Mouse (Mus musculus) erythroblast, embryonic 14.5 days (primary cell): Measurements from ENCODE around the gene Ccm2. TPM values are rescaled to one million over a fixed set of nuclear protein-coding genes. Genes with fewer than 3 reads are reported as not detected.

Experiments used
- H3K27me3 ChIP-seq: 2 replicates; pipeline ENCODE4 v1.6.1; 2012; ENCODE audit warnings: inconsistent platforms; ENCODE audit not compliant: control insufficient read depth
- H3K36me3 ChIP-seq: 2 replicates; pipeline ENCODE4 v1.6.1; 2012; ENCODE audit warnings: mild to moderate bottlenecking, inconsistent platforms; ENCODE audit not compliant: control insufficient read depth
- H3K4me1 ChIP-seq: 2 replicates; pipeline ENCODE4 v1.6.1; 2012; ENCODE audit warnings: inconsistent platforms; ENCODE audit not compliant: control insufficient read depth
- H3K4me3 ChIP-seq: replicated peaks from 2 replicates; pipeline ENCODE3; 2012; ENCODE audit warnings: moderate library complexity, mild to moderate bottlenecking, inconsistent platforms
- H3K9me3 ChIP-seq: 2 replicates; pipeline ENCODE4 v1.6.1; 2012; ENCODE audit warnings: low read length, inconsistent platforms, mixed read lengths; ENCODE audit not compliant: control insufficient read depth
- GATA1 ChIP-seq: IDR thresholded peaks from 2 replicates; pipeline ENCODE4 v1.6.1; 2012; ENCODE audit warnings: low read length, inconsistent platforms, mixed read lengths
- TAL1 ChIP-seq: IDR thresholded peaks from 3 replicates; pipeline ENCODE4 v1.6.1; 2012; ENCODE audit warnings: low read length, inconsistent platforms, mixed read lengths
- polyA plus RNA-seq: library from polyadenylated mRNA; stranded (reverse); fragments of >175 nt; gene quantifications from 2 replicates; pipeline ENCODE4 v1.2.3, GENCODE M21; 2012

Ccm2 gene
- polyA plus RNA-seq, 1 experiment, result 2.8 TPM

DNA sequence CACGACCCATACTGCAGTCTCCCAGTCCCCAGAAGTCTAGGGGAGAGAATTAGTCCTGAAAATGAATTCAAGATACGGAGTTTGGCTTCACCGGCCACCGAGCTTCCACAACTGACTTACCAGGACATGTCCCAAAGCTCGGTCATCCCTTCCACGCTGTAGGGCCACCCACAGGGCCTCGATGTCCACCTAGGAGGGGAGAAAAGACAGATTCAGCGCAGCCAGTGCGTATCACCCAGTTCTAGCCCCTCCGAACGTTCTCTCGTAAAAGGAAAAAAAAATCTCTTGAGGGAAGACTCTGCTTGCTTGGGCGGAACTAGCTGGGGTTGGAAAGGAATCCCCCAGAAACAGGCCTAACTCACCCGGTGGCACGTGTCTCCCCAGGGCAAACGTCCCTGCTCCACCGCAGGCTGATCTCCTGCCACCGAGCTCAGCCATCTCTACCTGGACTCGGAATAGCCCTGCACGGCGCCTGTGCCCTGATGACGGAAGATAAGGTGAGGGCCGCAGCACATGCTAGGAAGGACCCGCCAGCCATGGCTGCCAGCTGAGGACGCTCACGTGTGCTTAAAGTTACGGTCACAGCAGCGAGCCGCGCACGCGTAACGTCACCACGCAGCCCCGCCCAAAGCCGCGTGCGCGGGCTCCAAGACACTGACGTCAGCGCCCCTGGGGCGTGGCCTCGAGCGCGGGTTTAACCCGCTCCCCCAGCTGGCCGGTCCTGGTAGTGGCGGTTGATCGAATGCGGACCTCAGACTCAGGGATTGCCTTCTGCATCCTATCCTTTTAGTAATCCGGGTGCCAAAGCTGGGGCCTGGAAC lies 18.3 kb upstream of the Ccm2 start:
- H3K4me3 ChIP-seq, result peak overlapping the region; percentile 87
- H3K36me3 ChIP-seq, result peaks cover 32% of the 10 kb centered on the region
- H3K9me3 ChIP-seq, result no peaks in the 10 kb centered on the region
- TF ChIP-seq GATA1, result peak; percentile 49; the same call in 1 of the 2 replicates
- no peak for TF ChIP-seq TAL1
- H3K4me1 ChIP-seq, result peaks cover 38% of the 10 kb centered on the region
- H3K27me3 ChIP-seq, result no peaks in the 10 kb centered on the region

DNA sequence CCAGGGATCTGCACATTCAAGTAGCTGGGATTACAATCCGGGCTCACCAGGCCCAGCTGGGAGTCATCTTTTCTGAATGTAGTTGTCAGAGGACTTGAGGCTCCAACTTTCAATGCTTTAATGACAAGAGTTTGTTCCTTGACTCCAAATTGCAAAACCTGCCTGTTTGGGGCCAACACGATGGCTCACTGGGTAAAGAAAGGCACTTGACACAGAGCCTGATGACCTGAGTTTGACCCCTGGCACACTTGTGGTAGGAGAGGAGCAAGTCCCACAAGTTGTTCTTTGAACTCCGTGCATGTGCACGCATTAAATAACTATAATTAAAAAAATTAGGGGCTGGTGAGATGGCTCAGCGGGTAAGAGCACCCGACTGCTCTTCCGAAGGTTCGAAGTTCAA lies 16.7 kb upstream of the Ccm2 start:
- peaks cover 17% of the 10 kb centered on the region for H3K36me3 ChIP-seq
- no peaks in the 10 kb centered on the region for H3K9me3 ChIP-seq
- H3K4me3 ChIP-seq, result no peak overlapping the region
- TF ChIP-seq GATA1, result no peak
- H3K4me1 ChIP-seq, result peaks cover 31% of the 10 kb centered on the region
- H3K27me3 ChIP-seq, result no peaks in the 10 kb centered on the region

- no peak for TF ChIP-seq TAL1
- TF ChIP-seq GATA1, result no peak
- peaks cover 9% of the 10 kb centered on the region for H3K36me3 ChIP-seq
- H3K4me3 ChIP-seq, result no peak overlapping the region
- H3K9me3 ChIP-seq, result no peaks in the 10 kb centered on the region
- peaks cover 28% of the 10 kb centered on the region for H3K4me1 ChIP-seq
- H3K27me3 ChIP-seq, result no peaks in the 10 kb centered on the region
Observed at GRCm38 (mm10) chr11:6530746-6531145, 15.9 kb upstream of the Ccm2 start.

DNA sequence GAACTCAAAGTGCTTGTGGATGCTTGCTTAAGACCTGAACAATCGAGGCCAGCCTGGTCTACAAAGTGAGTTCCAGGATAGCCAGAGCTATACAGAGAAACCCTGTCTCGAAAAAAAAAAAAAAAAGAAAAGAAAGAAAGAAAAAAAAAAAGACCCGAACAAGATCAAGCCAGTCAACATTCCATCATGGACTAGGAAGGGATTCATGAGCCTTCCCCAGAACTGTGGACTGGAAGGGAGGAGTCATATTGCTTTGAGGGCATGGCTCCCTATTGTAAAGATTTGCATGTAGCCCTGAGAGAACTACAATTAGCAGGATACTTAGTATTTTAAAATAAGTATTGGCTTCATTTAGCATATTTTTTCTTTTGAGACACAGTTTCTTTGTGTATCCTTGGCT lies 2.0 kb upstream of the Ccm2 start:
- Histone ChIP-seq H3K4me1 (peaks cover 38% of the 10 kb centered on the region), H3K27me3 (no peaks in the 10 kb centered on the region), H3K4me3 (no peak overlapping the region), H3K9me3 (no peaks in the 10 kb centered on the region), H3K36me3 (peaks cover 10% of the 10 kb centered on the region)
- TF ChIP-seq GATA1 (no peak), TAL1 (no peak)

DNA sequence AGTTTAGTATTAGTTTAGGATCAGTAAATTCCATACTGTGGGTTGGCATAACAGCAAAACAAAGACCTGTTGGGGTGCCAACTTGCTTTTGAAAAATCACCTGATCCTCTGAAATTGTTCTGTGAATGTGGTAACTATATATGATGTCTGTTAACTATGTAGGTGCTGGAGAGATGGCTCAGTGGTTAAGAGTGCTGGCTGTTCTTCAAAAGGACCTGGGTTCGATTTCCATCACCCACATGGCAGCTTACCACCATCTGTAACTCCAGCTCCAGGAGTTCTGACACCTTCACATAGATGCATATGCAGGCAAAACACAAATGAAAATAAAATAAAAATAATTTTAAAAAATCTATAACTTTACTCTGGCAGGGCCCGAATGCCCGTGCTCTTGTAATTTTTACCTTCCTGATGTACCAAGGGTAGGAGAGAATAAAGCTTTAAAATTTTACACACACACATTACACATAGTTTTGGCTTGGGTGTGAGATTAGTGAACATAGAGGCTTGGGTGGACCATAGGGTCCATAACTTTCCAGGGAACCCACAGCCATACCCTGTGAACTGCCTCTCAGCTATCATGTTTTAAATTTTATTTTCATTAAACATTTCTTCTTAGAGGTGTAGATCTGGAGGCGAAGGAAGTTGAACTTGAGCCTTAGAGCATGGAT lies 1.4 kb upstream of the Ccm2 start:
- peak overlapping the region; percentile 72 for H3K4me3 ChIP-seq
- H3K27me3 ChIP-seq, result no peaks in the 10 kb centered on the region
- H3K9me3 ChIP-seq, result no peaks in the 10 kb centered on the region
- H3K4me1 ChIP-seq, result peaks cover 42% of the 10 kb centered on the region
- TF ChIP-seq GATA1 (no peak), TAL1 (no peak)
- peaks cover 15% of the 10 kb centered on the region for H3K36me3 ChIP-seq

DNA sequence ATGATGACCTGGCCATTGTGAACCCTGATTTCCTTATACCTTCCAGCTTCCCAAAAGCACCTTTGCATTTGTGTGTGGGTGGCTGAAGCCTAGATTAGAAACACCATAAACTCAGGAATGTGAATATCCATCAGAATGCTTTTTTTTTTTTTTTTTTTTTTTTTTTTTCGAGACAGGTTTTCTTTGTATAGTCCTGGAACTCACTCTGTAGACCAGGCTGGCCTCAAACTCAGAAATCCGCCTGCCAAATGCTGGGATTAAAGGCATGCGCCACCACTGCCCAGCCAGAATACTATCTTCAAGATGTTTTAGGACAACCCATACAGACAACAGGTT lies 862 bp upstream of the Ccm2 start:
- Histone ChIP-seq H3K9me3 (no peaks in the 10 kb centered on the region), H3K36me3 (peaks cover 19% of the 10 kb centered on the region), H3K4me1 (peaks cover 42% of the 10 kb centered on the region), H3K27me3 (no peaks in the 10 kb centered on the region), H3K4me3 (peak overlapping the region; percentile 72)
- TF ChIP-seq TAL1 (no peak), GATA1 (no peak)

DNA sequence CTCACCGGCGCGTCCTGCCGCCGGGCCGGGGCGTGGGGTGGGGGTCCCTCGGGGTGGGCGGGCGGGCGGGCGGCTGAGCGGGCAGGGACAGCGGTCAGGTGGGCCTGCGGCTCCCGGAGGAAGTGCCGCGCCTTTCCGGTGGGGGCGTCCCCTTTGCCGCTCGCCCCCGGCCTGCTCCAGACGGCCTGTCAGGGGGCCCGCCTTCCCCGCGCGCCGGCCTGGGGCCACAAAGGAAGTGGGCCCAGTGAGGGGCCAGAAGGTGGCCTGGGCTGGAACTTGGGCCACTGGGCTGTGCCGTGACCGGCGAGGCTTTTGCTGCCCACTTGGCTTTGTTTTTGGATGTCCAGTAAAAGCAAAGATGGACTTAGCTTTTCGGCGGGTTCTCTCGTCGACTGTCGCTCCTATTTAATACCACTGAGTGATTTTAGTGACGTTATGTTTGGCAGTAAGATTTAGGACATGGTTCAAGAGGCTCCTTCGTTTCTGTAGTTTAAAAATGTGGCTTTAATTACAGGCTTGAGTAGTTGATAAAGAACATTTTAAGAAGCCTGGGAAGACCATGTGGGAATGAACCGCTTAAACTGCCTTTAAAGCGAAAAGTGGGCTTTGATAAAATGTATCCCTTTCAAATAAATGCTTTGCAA lies 472 bp downstream of the Ccm2 start:
- peaks cover 42% of the 10 kb centered on the region for H3K4me1 ChIP-seq
- H3K27me3 ChIP-seq, result no peaks in the 10 kb centered on the region
- no peaks in the 10 kb centered on the region for H3K9me3 ChIP-seq
- TF ChIP-seq GATA1 (no peak), TAL1 (no peak)
- peak overlapping the region; percentile 72 for H3K4me3 ChIP-seq
- peaks cover 28% of the 10 kb centered on the region for H3K36me3 ChIP-seq

DNA sequence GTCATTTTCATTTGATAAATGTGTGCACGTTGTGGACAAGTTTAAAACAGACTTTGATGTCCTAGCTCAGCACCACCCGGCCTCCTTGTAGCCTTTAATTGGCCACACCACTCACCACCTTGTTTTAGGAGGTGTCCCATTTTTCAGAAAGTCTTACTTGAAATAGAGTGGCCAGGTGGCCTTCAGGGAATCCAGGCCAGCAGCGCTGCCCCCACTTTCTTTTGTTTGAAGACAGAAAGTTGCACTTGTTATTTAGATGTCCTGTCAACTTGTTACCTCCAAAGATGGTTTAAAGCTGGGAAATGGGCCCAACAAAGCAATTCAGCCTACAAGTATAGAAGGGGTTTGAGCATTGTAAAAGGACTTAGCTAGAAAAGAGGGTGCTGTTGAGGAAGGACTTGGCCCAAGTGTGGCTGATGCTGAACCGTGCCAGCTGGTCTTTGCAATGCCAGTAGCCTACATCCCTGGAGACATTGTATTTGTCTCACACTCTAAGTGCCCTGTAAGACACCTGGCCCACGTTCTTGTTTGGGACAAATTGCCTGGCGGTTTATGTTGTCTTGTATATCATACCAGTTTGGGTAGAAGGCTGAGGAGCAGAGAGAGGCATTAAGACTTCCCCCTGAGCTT lies 1.1 kb downstream of the Ccm2 start:
- TF ChIP-seq GATA1 (no peak), TAL1 (no peak)
- Histone ChIP-seq H3K9me3 (no peaks in the 10 kb centered on the region), H3K4me3 (peak overlapping the region; percentile 72), H3K4me1 (peaks cover 42% of the 10 kb centered on the region), H3K36me3 (peaks cover 32% of the 10 kb centered on the region), H3K27me3 (no peaks in the 10 kb centered on the region)

DNA sequence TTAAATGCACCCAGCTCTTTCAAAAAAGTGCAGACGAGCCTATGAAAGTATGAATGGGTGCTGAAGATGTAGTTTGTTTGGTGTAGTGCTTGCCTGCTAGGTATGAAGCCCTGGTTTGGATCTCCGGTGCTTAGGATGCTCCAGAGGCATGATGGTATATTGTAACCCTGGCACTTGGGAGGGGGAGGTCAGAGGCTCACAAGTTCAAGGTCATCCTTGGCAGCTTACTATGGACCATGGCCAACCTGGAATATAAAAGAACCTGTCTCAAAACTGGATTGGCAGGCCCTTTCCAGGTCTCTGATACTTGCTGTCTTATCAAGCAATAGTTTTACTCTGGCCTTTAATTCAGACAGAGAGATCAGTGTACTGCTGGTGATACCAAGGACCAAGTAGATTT lies 3.1 kb downstream of the Ccm2 start:
- Histone ChIP-seq H3K27me3 (no peaks in the 10 kb centered on the region), H3K9me3 (no peaks in the 10 kb centered on the region), H3K4me1 (peaks cover 42% of the 10 kb centered on the region), H3K4me3 (no peak overlapping the region), H3K36me3 (peaks cover 46% of the 10 kb centered on the region)
- TF ChIP-seq TAL1, result no peak
- TF ChIP-seq GATA1, result no peak
